Mouse (Mus musculus) forebrain, embryonic 11.5 days (tissue): ENCODE data around the gene Xkr8. TPM values are rescaled to one million over a fixed set of nuclear protein-coding genes. Genes with fewer than 3 reads are reported as not detected.

Experiments used
- ATAC-seq: fragments of 200-750 bp; cut with Nextera tagmentation; replicated peaks from 2 replicates; pipeline ENCODE4 v1.8.0; 2017; ENCODE audit warnings: moderate TSS enrichment; ENCODE audit not compliant: low FRiP score
- DNase-seq: peaks from one replicate; pipeline ENCODE4 v3.0.0-alpha.2; 2017; ENCODE audit warnings: low spot score
- H3K27ac ChIP-seq: fragments of 300-500 bp; sonication (generic); 2 replicates; pipeline ENCODE4 v1.5.1; 2014; ENCODE audit warnings: low read depth, low read length
- H3K27me3 ChIP-seq: fragments of 300-500 bp; sonication (generic); 2 replicates; pipeline ENCODE4 v1.6.1; 2014; ENCODE audit warnings: mild to moderate bottlenecking, low read length, mixed read lengths; ENCODE audit not compliant: control insufficient read depth, insufficient read depth
- H3K36me3 ChIP-seq: fragments of 300-500 bp; sonication (generic); 2 replicates; pipeline ENCODE4 v1.6.1; 2014; ENCODE audit warnings: mild to moderate bottlenecking, low read length, moderate library complexity, mixed read lengths; ENCODE audit not compliant: control insufficient read depth, insufficient read depth
- H3K4me1 ChIP-seq: fragments of 300-500 bp; sonication (generic); replicated peaks from 2 replicates; pipeline ENCODE4 v1.6.1; 2014; ENCODE audit warnings: low read length, mixed read lengths; ENCODE audit not compliant: control insufficient read depth, insufficient read depth
- H3K4me2 ChIP-seq: fragments of 300-500 bp; sonication (generic); 2 replicates; pipeline ENCODE4 v1.6.1; 2014; ENCODE audit warnings: low read depth, mild to moderate bottlenecking, low read length, moderate library complexity, mixed read lengths; ENCODE audit not compliant: severe bottlenecking
- H3K4me3 ChIP-seq: fragments of 300-500 bp; sonication (generic); 2 replicates; pipeline ENCODE4 v1.5.1; 2014; ENCODE audit warnings: low read depth, low read length
- H3K9ac ChIP-seq: fragments of 300-500 bp; sonication (generic); 2 replicates; pipeline ENCODE4 v1.6.1; 2014; ENCODE audit warnings: low read length
- H3K9me3 ChIP-seq: fragments of 300-500 bp; sonication (generic); 2 replicates; pipeline ENCODE4 v1.6.1; 2016; ENCODE audit warnings: low read length, mixed read lengths; ENCODE audit not compliant: control insufficient read depth
- WGBS: fragments of 180-500 bp; shearing (Covaris S2); extraction: QIAGEN DNeasy Blood & Tissue Kit; methylation state at CpG from one replicate; pipeline ENCODE4 v1.1.7; 2014; 5-methylcytosine and 5-hydroxymethylcytosine counted together
- polyA plus RNA-seq: library from polyadenylated mRNA; unstranded; fragments of >200 nt; fragmentation: Nextera tagmentation; extraction: Ambion mirVana; gene quantifications from 2 replicates; pipeline ENCODE4 v1.2.1, GENCODE M21; 2014

Xkr8 gene
- polyA plus RNA-seq, 1 experiment from 2014 or later = 4.8 TPM

GRCm38 (mm10) chr4:132731616-132732015, 730 bp downstream of the Xkr8 start:
- no peaks in the 10 kb centered on the region for H3K36me3 ChIP-seq
- H3K9ac ChIP-seq = no peak overlapping the region
- ATAC-seq (no peak), DNase-seq (no peak)
- peak overlapping the region; percentile 71 for H3K4me2 ChIP-seq
- H3K4me1 ChIP-seq = no peaks in the 10 kb centered on the region
- no peak overlapping the region for H3K27ac ChIP-seq
- H3K4me3 ChIP-seq = peak overlapping the region; percentile 54; the same call in 1 of the 2 replicates
- 54% methylated on average over 12 of the region's 12 CpGs for WGBS
- no peaks in the 10 kb centered on the region for H3K27me3 ChIP-seq
- H3K9me3 ChIP-seq = no peaks in the 10 kb centered on the region

DNA sequence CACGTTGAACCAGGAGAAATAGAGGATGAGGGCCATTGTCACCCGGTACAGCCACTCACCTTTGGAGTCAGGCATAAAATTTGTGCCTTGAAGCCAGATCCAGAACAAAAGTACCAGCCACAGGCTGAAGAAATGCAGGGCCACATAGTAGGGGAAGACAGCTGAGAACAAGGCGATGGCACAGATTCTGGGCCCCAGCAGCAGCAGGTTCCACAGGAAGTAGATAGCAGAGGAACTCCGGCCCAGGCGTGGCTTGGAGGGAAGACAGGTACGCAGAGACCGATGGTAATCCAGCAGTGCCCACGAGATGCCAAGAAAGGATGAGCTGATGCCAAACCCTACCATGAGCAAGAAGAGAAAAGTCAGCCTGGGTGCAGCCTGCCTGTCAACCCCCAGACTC, 4.1 kb downstream of the Xkr8 start:
- no peak for DNase-seq
- no peaks in the 10 kb centered on the region for H3K27me3 ChIP-seq
- ATAC-seq = no peak

GRCm38 (mm10) chr4:132718251-132718650, 14.1 kb downstream of the Xkr8 start:
- Histone ChIP-seq H3K4me1 (no peaks in the 10 kb centered on the region), H3K4me3 (no peak overlapping the region), H3K27ac (no peak overlapping the region), H3K4me2 (no peak overlapping the region), H3K27me3 (no peaks in the 10 kb centered on the region), H3K9ac (no peak overlapping the region), H3K36me3 (no peaks in the 10 kb centered on the region; the same call in 1 of the 2 replicates), H3K9me3 (no peaks in the 10 kb centered on the region)
- DNase-seq (no peak), ATAC-seq (no peak)
- 97% methylated on average over 1 of the region's 1 CpGs for WGBS

More for the DNA sequence above, 4.1 kb downstream of the Xkr8 start:
- Histone ChIP-seq H3K4me3 (no peak overlapping the region), H3K27ac (no peak overlapping the region), H3K9me3 (no peaks in the 10 kb centered on the region), H3K4me2 (no peak overlapping the region), H3K36me3 (0 out of 2 replicates have a peak, but pooled peaks cover 3% of the 10 kb centered on the region), H3K4me1 (no peaks in the 10 kb centered on the region), H3K9ac (no peak overlapping the region)
- WGBS = 92% methylated on average over 8 of the region's 8 CpGs

- no peaks in the 10 kb centered on the region for H3K9me3 ChIP-seq
- no peak overlapping the region for H3K9ac ChIP-seq
- H3K27ac ChIP-seq = no peak overlapping the region
- no peaks in the 10 kb centered on the region for H3K27me3 ChIP-seq
- DNase-seq (no peak), ATAC-seq (no peak)
- H3K4me3 ChIP-seq = no peak overlapping the region
- peaks cover 11% of the 10 kb centered on the region for H3K36me3 ChIP-seq
- H3K4me1 ChIP-seq = no peaks in the 10 kb centered on the region
- WGBS = 98% methylated on average over 7 of the region's 7 CpGs
- no peak overlapping the region for H3K4me2 ChIP-seq
These were observed 19.2 kb downstream of the Xkr8 start for GRCm38 (mm10) chr4:132713181-132713580.

DNA sequence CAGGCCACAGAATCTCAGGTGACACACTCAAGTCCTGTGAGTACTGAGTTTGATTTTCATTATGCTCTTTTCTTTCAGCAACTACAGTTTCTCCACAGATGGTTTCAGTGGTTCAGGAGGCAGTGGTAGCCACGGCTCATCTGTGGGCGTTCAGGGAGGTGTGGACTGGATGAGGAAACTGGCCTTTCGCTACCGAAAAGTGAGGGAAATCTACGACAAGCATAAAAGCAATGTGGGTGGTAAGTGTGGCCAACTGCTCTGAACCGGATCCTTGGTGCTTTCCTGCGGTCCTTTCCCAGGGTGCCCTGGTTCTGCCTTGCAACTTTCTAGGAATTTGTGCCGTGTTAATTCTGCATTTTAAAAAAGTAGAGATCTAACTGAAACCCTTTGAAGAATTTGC, 25.5 kb downstream of the Xkr8 start:
- Histone ChIP-seq H3K4me3 (no peak overlapping the region), H3K4me2 (no peak overlapping the region), H3K9me3 (no peaks in the 10 kb centered on the region), H3K36me3 (peaks cover 12% of the 10 kb centered on the region), H3K27me3 (no peaks in the 10 kb centered on the region), H3K9ac (no peak overlapping the region), H3K4me1 (no peaks in the 10 kb centered on the region), H3K27ac (no peak overlapping the region)
- WGBS = 96% methylated on average over 8 of the region's 8 CpGs
- ATAC-seq (no peak), DNase-seq (no peak)

DNA sequence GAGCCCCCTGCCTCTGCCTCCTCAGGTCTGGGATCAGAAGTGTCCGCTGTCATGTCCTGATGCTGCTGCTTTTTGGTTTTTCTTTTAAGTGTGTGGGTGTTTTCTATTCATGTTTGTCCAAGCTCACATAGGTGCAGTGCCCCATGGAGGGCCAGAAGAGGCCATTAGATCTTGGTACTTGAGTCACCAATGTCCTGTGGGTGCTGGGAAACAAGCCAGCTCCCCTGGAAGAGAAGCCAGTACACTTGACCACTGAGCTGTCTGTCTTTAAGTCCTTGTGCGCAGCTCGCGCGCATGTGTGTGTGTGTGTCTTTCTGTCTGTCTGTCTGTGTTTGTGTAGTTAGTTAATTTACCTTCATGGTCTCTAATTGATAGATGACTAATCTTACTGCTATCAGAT, 30.3 kb downstream of the Xkr8 start:
- no peaks in the 10 kb centered on the region for H3K27me3 ChIP-seq
- H3K9ac ChIP-seq = no peak overlapping the region
- H3K27ac ChIP-seq = no peak overlapping the region
- DNase-seq = no peak
- peaks cover 3% of the 10 kb centered on the region for H3K36me3 ChIP-seq
- H3K4me1 ChIP-seq = no peaks in the 10 kb centered on the region
- H3K4me2 ChIP-seq = no peak overlapping the region
- H3K9me3 ChIP-seq = no peaks in the 10 kb centered on the region
- WGBS = 99% methylated on average over 5 of the region's 5 CpGs
- H3K4me3 ChIP-seq = no peak overlapping the region
- no peak for ATAC-seq

GRCm38 (mm10) chr4:132693366-132693765, 39.0 kb downstream of the Xkr8 start:
- DNase-seq (no peak), ATAC-seq (no peak)
- WGBS = 92% methylated on average over 3 of the region's 3 CpGs
- Histone ChIP-seq H3K9me3 (no peaks in the 10 kb centered on the region), H3K4me3 (no peak overlapping the region), H3K9ac (no peak overlapping the region), H3K27me3 (no peaks in the 10 kb centered on the region), H3K27ac (no peak overlapping the region), H3K36me3 (peaks cover 8% of the 10 kb centered on the region; the same call in 1 of the 2 replicates), H3K4me1 (no peaks in the 10 kb centered on the region), H3K4me2 (no peak overlapping the region)

GRCm38 (mm10) chr4:132689634-132690033, 42.7 kb downstream of the Xkr8 start:
- H3K9ac ChIP-seq = no peak overlapping the region
- H3K4me2 ChIP-seq = no peak overlapping the region
- ATAC-seq (no peak), DNase-seq (no peak)
- no peaks in the 10 kb centered on the region for H3K9me3 ChIP-seq
- no peak overlapping the region for H3K4me3 ChIP-seq
- H3K4me1 ChIP-seq = no peaks in the 10 kb centered on the region
- no peaks in the 10 kb centered on the region; the same call in 1 of the 2 replicates for H3K36me3 ChIP-seq
- no peak overlapping the region for H3K27ac ChIP-seq
- WGBS = 86% methylated on average over 2 of the region's 2 CpGs
- no peaks in the 10 kb centered on the region for H3K27me3 ChIP-seq

GRCm38 (mm10) chr4:132676771-132677539, 55.4 kb downstream of the Xkr8 start:
- no peak for DNase-seq
- Histone ChIP-seq H3K4me3 (no peak overlapping the region), H3K27me3 (no peaks in the 10 kb centered on the region), H3K36me3 (peaks cover 5% of the 10 kb centered on the region), H3K9me3 (no peaks in the 10 kb centered on the region), H3K4me1 (no peaks in the 10 kb centered on the region), H3K4me2 (no peak overlapping the region), H3K9ac (no peak overlapping the region), H3K27ac (no peak overlapping the region)
- 88% methylated on average over 7 of the region's 7 CpGs for WGBS
- ATAC-seq = no peak
